Mouse (Mus musculus): ENCODE data around the gene Gal3st2.
"Not testable (repeated sequence)": the region's sequence is repeated elsewhere in the genome, so short reads cannot be mapped to it uniquely, and the experiment has no call there.

Gene Gal3st2

DNA sequence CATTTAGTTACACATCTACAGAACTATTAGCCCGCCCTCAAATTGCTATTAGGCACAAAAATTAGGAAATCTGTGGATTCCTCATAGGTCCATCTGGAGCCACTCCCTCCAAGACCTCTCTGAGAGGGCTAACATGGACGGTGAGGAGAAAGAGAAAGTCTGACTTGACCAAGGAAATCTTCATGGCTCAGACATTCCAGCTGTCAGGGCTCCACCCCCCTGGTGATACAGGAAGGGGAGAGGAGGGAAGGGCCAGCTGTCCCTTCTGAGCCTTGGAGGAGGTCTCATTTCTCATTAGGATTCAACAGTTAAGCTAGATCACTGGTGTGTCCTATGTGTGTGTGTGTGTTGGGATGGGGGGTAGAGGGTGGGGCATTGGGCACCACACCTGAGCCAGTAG lies at the start of gene Gal3st2:
TSS of gene Gal3st2 (plus strand) at position 259 of the 400 bp plus-strand sequence.
- DNase-seq (ENCODE audit: low read depth, low spot score) = not testable (repeated sequence)

DNA sequence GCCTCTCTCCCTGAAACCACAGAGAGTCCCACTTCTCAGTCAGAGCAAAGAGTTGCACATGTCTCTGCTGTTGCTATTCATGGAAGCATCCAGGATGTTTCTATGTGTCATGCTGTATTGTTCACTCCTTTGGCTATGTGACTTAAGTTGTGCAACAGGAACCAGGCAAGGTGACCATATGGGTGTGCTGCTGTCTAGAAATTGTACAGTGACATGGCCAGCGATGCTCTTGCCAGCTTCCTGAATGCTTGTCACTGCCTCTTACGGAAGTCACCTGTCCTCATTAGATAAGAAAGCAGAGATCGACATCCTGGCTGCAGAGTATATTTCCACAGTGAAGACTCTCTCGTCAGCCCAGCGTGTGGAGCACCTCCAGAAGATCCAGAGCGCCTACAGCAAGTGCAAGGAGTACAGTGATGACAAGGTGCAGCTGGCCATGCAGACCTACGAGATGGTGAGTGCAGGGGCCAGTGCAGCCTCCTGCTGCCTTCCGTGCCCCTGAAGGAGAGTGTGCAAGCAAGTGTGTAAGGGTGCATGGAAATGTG lies 49.5 kb upstream of the Gal3st2 start:
- no peak for DNase-seq (ENCODE audit: low read depth, low spot score)

DNA sequence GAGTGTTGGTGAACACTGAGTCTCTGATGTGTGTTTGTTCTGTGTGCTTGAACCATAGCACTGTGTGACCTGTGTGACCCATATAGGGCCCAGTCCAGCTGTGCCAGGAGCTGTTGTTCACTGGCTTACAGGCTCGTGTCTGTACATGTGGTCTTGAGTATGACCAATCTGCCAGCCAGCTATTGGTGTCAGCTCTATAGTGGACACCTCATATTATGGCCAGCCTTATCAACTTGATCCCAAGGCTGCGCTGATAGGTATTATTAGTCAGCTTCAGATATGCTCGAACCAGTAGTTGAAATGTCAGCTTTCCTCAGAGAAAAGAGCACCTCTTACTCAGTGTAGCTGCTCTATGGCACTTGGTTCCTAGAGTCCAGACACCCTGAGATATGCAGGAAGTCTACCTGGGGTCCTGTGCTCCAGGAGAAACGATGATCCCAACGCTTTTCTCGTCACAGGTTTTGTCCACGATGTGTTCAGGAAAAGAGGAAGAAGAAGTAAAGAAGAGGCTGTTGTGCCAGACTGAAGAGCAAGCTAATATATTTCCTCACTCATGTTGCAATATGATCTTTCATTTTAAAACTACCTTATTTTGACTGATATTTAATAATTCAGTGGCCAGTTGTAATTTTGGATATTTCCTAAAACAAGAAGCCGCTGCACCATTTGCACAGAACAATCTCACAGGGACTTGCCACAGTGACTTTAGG lies 43.1 kb upstream of the Gal3st2 start:
- DNase-seq (ENCODE audit: low read depth, low spot score) = no peak

DNA sequence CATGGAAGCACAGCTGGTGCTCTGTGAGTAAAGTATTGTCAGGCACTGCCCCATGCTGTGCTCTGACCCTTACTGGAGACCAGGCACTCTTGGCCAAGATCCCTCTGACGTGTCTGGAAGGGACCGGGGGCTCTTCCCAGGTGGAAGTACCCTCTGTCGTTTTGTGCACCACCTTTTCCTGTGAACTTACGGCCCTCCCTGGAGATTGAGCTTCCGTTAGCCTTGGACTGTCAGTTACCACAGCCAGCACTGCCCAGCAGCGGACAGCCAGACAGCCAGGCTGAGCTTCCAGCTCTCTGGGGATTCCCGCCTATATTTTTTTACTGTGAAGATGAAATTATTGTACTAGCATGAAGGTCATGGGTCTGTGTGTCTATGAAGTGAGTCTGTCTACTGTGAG lies 42.4 kb upstream of the Gal3st2 start:
- no peak for DNase-seq (ENCODE audit: low read depth, low spot score)

DNA sequence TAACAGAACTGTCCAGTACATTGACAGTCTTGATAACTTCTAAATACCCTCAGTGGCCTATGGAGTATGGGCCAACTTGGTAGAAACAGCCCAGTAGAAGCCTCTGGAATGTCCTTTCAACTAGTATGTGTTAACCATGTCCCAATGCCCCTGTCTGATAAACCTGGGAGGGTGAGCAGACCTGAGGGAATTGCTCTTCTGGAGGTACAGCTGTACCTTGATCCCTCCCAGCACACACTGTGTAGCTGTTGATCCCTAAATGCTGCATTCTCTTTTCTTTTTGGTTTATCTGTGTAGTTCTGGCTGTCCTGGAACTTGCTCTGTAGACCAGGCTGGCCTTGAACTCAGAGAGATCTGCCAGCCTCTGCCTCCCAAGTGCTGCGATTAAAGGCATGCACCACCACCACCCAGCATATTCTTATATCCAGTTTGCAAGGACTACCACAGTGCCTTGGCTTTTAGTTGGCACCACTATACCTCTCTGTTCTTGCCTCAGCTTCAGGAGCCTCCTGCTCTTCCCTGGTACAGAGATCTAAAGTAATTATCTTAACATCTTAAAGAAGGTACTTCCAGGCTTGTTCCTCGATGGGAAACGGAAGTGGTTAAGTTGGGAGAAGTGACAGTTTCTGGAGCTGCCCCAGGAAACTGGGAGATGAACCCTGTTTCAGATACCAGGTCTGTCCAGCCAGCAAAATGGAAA lies 37.2 kb upstream of the Gal3st2 start:
- DNase-seq (ENCODE audit: low read depth, low spot score) = no peak

DNA sequence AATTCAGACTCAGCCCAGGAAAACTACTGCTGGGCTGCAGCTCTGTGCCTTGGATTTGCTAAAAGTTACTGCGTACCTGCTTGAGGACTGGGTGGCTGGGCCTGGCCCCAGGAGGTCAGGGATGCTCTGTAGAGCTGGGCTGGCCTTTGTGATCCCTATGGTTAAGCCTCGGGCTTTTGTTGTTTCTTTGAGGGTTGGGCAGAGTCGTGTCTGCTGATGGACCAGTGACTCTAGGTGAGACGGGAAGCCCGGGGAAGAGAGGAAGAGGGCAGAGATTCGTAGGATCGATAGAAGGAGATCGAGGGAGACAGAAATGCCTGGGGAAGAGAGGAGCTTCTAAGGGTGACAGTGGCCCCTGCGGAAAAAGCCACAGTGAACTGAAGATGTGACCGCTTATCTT lies 36.5 kb upstream of the Gal3st2 start, which contains the start of gene D2hgdh:
TSS of gene D2hgdh (plus strand) at position 301 of the 400 bp plus-strand sequence.
- no peak for DNase-seq (ENCODE audit: low read depth, low spot score)

DNA sequence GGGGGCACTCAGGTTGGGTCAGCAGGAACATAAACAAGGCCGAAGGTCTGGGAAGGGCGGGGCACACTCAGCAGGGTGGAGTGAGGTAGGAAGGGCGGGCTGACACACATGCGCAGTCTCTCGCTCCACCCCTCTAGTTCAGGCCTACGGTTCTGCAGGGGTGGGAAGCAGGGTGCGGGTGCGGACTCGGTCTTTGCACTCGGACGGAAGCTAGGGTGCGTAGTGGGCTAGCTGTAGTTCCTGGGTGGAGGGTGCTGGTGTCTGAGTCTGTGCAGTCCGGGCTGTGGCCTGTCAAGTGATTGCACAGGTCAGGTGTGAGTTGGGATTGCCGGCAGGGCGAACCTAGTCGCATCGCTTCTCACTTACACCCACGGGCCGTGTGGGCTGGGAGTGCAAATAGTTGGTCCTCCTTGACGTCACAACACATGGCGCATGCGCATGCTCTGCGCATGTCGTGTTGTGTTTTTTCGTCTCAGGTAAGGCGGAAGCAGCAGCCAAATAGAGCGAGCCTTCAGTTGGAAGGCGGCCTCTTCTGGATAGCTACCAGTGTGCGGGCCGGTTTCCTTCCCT lies 35.9 kb upstream of the Gal3st2 start:
- peak; percentile 94 for DNase-seq (ENCODE audit: low read depth, low spot score)

DNA sequence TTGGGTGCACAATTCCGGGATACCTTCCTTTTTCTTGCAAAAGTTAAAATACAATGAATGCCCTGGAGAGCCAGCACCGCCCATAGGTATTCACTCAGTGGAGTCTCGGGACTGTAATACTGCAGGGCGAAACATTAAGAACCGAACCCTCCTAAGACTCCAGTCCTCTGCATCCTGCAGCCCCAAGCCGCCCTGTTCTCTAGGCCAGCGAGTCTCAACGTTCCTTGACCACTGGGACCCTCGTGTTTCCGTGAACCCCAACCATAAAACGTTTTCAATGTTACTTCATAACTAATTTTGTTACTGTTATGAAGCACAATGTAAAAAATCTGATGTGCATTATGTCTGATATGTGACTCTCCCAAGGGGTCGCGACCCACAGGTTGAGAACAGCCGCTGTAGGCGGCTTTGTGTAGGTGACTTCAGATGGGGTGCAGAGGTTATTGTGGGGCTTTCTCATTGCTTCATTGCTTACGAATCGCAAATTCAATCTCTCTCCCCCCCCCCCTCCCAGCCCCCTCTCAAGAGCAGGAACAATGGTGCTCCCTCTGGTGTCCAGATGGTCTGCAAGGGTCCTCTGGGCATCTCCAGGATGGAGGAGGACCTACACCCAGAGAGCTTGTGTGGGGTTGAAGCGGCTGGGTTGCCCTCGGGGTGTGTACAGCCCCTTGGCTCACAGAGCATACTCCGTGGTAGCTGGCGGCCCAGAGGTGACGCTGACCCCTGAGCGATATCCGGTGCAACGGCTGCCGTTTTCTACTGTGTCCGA lies 35.2 kb upstream of the Gal3st2 start:
- no peak for DNase-seq (ENCODE audit: low read depth, low spot score)

DNA sequence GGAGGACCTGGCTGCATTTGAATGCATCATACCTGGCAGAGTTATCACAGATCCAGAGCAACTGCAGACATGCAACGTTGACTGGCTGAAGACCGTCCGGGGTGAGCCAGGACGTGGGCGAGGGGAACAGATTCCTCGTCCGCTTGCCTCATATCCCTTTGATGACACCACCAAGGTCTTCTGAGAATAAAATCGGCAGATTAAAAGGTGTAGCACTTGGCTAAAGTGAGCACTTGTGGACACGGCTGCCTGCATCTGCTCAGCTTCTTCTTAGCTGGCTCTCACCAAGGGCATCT lies 34.6 kb upstream of the Gal3st2 start:
- DNase-seq (ENCODE audit: low read depth, low spot score) = no peak

DNA sequence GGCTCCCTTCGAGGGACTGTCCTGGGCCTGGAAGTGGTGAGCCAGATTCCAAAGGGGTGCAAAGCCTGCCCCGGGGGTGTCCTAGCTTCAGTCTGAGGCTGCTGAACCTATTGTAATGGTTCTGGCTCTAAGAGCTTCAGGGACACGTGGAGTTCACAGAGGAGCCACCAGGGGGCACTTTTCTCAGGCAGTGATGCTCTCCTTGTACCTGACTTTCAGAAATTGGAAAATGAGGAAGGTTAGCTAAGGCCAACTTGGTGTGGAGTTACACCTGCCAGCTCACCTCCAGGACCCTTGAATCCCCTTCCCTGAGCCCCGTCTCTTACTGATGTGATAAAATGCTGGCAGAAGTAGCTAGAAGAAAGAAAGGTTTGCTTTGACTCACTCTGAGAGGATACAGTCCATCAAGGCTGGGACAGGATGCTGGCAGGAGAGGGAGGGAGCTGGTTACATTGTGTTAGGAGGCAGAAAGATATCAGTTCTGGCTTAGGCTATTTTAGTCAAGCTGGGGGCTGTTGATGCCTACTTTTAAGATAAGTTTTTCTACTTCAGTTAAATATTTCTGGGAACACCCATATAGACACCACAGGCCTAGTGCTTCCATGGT lies 28.2 kb upstream of the Gal3st2 start:
- DNase-seq (ENCODE audit: low read depth, low spot score) = not testable (repeated sequence)

DNA sequence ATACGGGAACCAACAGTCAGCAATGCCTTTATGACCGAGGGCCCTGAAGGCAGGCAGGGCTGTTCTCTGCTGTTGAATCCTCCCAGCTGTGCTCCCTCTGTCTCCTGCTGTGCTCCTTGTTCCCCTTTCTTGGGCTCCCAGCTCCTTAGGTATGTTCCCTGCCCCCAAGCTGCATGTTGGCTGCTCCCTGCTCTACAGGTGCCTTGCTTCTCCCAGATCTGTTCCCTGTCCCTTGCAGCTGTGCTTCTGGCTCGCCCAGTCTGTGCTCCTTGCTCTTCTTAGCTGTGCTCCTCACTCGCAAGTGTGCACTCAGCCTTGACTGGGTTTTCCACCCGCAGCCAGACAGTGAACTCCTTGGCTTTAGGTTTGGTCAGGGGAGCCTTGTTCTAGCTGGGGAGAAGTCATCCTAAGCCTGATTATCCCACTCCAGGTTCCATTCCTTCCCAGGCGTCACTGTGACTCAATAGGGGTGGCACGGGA lies 26.4 kb upstream of the Gal3st2 start:
- no peak for DNase-seq (ENCODE audit: low read depth, low spot score)

DNA sequence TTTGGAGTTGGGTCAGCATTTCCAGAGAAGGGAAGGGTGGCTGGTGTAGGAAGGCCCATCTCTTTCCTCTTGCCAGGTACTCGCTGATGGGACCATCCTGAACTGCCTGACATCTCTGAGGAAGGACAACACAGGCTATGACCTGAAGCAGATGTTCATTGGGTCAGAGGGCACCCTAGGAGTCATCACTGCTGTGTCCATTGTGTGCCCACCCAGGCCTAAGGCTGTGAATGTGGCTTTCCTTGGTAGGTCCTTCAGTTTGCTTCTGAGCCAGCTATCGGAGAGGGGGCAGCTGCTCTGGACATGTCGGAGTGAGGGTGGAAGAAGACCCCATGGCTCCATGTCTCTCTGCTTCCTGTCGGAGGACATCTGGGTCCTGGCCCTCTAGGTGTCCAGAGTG lies 25.9 kb upstream of the Gal3st2 start:
- DNase-seq (ENCODE audit: low read depth, low spot score) = no peak

DNA sequence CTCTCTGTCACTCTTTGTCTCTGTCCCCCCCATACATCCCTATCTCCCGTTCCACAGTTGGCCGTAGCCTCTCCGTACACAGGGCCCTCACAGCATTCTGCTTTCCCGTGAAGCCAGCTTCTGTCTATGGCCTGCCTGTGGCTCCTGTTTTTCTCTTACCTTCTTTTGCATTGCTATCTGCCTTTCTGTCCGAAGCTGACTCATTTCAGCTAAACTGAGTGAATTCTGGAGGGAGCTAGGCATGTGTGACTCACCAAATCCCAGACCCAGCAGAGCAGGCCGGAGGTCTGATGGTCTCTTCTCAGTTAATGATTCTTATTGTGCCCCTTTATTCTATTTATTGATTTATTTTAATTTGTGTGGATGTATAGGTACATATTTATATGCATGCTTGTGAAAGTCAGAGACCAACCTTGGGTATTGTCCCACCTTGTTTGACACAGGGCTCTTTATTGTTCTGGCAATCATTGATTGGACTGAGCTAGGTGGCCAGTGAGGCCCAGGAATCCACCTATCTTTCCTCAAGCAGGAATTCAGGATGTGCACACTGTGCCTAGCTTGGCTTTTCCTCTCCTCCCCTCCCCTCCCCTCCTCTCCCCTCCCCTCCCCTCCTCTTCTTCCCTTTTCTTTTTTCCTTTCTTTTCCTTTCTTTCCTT lies 25.1 kb upstream of the Gal3st2 start:
- DNase-seq (ENCODE audit: low read depth, low spot score) = no peak

DNA sequence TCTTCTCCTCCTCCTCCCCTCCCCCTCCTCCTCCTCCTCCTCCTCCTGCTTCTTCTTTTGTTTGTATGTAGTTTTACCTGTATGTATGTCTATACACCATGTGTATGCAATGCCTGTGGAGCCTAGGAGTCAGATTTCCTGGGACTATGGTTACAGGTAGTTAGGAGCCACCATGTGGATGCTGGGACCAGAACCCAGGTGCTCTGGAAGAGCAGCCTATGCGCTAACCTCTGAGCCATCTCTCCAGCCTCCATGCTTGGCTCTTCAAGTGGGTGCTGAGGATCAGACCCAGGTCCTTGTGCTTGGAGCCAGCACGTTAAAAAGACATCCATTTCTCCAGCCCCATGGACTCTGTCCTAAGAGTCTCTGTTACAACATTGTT lies 24.6 kb upstream of the Gal3st2 start:
- DNase-seq (ENCODE audit: low read depth, low spot score) = no peak

DNA sequence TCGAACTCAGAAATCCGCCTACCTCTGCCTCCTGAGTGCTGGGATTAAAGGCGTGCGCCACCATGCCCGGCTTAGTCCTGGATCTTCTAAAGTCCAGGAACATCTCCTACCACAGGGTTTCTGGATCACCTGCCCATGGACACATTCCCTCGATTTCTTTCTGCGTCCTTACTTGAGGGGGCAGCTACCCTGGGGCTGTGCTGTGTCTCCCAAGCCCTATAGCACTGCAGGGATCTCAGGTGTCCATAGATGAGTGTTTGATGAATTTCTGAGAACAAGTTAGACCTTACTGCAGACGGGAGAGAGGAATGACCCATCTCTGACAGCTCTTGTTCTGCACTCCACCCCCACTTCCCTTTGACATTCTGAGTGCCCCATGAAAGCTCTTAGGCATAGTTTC lies 23.8 kb upstream of the Gal3st2 start:
- no peak for DNase-seq (ENCODE audit: low read depth, low spot score)

DNA sequence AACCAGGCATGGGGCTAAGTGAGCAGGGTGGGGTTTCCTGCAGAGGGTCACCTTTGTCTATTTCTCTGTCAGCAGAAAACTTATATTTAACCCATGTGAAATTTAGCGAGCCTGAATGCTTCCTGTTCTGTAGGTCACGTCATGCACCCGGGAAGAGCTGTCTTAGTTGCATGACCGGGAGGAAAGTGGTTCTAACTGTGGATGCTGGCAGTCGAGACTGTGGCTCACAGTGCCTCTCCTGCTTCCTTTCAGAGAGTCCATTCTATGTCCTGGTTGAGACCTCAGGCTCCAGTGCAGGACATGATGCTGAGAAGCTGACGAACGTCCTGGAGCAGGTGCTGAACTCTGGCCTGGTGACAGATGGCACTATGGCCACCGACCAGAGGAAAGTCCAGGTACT lies 22.5 kb upstream of the Gal3st2 start:
- DNase-seq (ENCODE audit: low read depth, low spot score) = not testable (repeated sequence)

DNA sequence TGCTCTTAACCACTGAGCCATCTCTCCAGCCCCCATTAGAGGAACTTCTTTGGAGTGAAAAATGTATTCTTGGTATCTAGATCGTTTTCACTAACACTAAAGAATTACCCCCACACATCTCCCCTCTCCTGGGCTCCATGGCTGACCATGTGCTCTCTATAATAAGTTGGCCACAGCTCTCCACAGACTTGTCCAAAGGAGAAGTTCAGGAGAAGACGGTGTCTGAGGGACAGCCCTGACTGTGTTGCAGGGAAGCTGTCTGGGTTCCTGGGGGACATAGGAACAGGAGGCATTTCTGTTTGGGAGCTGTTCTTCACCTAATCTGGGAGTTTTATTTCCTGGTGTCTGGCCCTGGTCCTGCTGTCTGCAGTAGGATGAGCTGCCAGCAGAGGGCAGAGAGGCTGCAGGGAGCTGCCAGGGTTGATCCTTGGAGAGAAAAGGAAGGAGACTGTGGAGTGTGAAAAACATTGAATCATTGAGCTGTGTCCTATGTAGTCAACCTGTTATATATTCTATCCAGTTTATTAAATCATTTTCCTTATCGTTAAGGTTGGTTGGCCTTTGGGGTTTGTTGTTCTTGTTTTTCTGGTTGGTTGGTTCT lies 15.2 kb upstream of the Gal3st2 start:
- DNase-seq (ENCODE audit: low read depth, low spot score) = not testable (repeated sequence)

DNA sequence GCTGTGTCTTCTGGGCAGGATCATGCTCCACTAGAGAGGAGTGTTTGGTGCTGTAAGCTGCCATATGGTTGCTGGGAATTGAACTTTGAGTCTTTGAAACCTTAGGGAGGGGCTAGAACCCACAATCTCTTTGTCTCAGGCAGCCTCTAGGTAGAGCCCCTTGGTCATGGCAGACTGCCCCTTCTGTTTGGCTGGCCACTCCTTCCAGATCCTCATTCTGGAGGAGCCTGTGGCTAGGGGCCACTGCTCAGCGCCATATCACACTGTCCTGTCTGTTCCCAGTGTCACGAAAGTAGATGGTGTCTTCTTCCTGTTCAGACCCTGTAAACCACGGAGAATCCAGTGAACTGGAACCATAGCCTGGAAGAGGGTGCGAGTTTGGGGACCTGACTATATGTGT lies 5.3 kb upstream of the Gal3st2 start:
- DNase-seq (ENCODE audit: low read depth, low spot score) = not testable (repeated sequence)

DNA sequence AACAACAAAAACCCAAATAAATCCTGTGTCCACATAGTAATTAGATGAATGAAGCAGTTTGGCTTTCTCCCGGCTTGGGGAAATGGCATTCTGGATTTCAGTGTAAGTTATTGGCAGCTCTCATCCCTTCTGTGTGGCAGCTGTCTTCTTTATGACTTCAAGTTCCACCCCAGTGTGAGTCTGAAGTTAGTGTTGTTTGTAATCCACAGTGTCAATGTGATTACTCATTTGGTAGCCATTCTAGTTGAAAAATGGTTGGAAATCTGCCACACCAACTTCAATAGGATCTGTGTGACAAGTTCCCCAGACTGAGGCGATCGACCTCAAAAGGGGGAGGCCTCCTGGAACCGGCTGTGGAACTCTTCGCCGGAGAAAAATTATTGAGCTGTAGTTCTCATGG lies 3.7 kb upstream of the Gal3st2 start:
- no peak for DNase-seq (ENCODE audit: low read depth, low spot score)

DNA sequence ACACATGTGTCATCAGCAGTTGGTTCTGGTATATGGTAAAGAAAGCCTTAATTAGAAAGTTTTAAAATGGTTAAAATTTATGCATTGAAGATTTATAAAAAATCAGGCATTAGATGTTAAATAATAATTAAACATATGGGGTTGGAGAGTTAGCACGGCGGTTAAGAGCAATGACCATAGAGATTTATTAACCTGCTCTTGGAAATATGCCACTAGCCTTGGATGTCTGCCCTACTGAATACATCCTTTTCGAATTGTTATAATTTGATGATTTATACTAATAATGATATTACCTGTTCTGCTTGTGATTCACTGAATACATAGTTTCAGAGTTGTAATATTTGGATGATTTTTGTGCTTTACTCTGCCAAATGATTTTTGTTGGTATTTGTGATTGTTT lies 3.1 kb upstream of the Gal3st2 start:
- DNase-seq (ENCODE audit: low read depth, low spot score) = no peak

DNA sequence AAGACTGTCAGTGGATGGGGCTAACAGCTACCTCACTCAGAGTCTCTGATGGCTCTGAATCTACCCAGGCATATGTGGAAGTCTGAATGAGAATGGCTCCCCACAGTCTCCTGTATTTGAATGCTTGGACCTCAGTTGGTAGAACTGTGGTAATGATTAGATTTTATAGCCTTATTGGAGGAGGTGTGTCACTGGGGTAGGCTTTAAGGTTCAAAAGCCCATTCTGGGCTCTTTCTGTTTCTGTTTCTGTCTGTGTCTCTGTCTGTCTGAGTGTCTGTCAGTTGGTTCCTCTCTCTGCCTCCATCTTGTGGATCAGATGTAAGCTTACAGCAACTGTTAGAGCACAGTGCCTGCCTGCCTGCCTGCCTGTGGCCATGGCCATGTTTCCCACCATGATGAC lies 1.5 kb upstream of the Gal3st2 start:
- no peak for DNase-seq (ENCODE audit: low read depth, low spot score)
